Mouse (Mus musculus): ENCODE results near the gene Hoxc4.

Gene Hoxc4

GRCm38 (mm10) chr15:103037579-103037978, 18.8 kb downstream of the Hoxc4 start:
- DNase-seq (ENCODE audit: low read depth in 1 of 2, low spot score in 2 of 2), result no peak

GRCm38 (mm10) chr15:103038701-103039480, 20.2 kb downstream of the Hoxc4 start:
- no peak for DNase-seq (ENCODE audit: low read depth in 1 of 2, low spot score in 2 of 2)

- no peak for DNase-seq (ENCODE audit: low read depth in 1 of 2, low spot score in 2 of 2)
These were observed 20.9 kb downstream of the Hoxc4 start for GRCm38 (mm10) chr15:103039609-103040008.

GRCm38 (mm10) chr15:103040601-103041000, 21.9 kb downstream of the Hoxc4 start:
- no peak for DNase-seq (ENCODE audit: low read depth in 1 of 2, low spot score in 2 of 2)

DNA sequence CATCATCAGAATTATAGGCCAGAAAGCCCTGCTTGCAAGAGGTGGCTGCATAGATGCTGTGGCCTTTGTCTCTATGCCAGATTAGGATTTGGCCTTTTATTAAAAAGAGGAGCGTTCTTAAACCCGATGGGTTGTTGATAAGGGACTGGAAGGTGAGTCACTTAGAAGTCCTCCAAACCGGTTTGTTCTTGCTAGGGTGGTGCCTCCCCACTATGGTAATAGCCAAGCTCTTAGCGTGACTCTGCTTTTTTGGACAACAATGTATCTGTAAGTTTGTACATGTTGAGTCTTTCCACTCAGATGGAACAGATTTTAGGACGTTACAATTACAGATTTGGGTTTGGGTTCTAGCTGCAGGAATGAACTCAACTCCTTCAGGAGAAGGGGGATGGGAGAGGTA, 22.9 kb downstream of the Hoxc4 start:
- DNase-seq (ENCODE audit: low read depth in 1 of 2, low spot score in 2 of 2), result no peak

- DNase-seq (ENCODE audit: low read depth in 1 of 2, low spot score in 2 of 2), result no peak
These were observed 23.5 kb downstream of the Hoxc4 start for GRCm38 (mm10) chr15:103042209-103042608.

- no peak for DNase-seq (ENCODE audit: low read depth in 1 of 2, low spot score in 2 of 2)
These were observed 32.9 kb downstream of the Hoxc4 start for GRCm38 (mm10) chr15:103051670-103052069.

DNA sequence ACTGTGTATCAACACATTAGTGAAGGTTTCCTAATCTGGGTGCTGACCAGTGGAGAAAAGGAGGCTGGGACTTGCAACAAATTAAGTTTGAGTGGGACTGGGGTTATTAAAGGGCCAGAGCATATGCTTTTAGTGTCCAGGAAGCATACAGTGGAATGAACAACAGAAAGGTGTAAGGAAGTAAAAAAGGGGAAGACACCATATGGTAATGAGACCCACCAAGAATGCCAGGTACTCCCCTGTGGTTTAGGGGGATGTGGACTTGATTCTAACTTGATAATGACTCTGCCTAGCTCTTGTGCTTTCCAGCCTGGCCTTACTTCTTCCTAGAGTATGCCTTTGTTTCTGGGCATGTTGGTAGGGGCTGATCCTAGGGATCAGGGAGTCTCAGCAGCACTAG, 34.5 kb downstream of the Hoxc4 start:
- no peak for DNase-seq (ENCODE audit: low read depth in 1 of 2, low spot score in 2 of 2)

GRCm38 (mm10) chr15:103056396-103056795, 37.7 kb downstream of the Hoxc4 start:
- DNase-seq (ENCODE audit: low read depth in 1 of 2, low spot score in 2 of 2), result no peak

GRCm38 (mm10) chr15:103058715-103059114, 40.0 kb downstream of the Hoxc4 start:
- DNase-seq (ENCODE audit: low read depth in 1 of 2, low spot score in 2 of 2), result no peak

- DNase-seq (ENCODE audit: low read depth in 1 of 2, low spot score in 2 of 2), result no peak
These were observed 40.8 kb downstream of the Hoxc4 start for GRCm38 (mm10) chr15:103059393-103059992.

- DNase-seq (ENCODE audit: low read depth in 1 of 2, low spot score in 2 of 2), result no peak
These were observed 41.2 kb downstream of the Hoxc4 start for GRCm38 (mm10) chr15:103060021-103060340.

DNA sequence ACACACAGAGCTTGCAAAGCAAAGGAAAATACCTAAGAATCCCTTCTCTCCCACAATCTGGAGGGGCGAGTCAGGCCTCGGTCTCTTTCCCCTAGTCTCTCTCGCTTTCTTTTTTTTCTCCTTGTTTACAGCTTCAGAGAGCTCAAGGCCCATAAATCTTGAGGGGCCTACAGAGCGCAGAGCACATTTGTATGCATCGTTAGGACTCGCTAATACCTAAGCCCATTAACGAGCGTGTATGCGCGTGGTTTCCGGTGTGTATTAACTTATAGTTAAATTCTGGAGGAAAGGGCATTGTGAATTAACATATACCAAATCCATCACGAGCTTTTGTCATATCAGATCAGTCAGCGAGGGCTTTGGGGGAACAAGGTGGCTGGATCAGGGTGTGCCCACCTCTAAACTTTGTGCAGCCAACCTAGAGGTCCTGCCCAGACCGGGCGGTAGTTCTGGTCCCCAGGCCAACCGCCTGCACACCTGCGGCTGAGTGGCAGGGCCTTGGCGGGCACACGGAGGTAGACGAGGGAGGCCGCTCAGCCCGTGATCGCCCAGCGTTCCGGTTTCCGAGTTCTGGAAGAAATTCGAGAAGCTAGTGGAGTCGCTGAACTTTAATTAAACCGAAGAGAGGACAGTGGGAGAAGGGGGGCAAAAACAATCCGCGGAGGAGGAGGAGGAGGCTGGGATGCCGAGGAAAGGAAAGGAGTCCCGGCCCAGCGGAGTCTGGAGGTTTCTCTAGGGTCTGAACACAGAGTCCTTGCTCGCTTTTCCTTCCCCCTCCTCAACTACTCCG, 41.8 kb downstream of the Hoxc4 start:
- no peak for DNase-seq (ENCODE audit: low read depth in 1 of 2, low spot score in 2 of 2)

GRCm38 (mm10) chr15:103061131-103061825, 42.5 kb downstream of the Hoxc4 start:
- DNase-seq (ENCODE audit: low read depth in 1 of 2, low spot score in 2 of 2), result no peak

DNA sequence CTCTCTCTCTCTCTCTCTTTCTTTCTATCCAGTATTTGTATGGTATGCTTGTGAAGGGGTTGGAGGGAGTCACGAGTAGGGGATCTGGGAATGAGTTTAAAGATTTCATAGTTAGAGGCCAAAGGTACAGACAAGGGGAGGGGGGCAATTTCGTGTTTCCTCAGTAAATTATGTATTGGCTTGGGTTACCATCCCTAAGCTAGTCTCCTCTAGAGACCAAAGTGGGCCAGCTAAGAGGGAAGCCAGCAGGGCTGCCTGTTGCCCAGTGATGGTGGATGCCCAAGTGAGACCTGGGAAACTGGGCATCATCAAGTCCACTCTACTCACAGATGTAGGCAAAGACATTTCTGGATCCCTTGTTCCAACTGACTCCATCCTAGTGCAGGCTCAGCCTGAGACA, 43.3 kb downstream of the Hoxc4 start:
- DNase-seq (ENCODE audit: low read depth in 1 of 2, low spot score in 2 of 2), result no peak

- no peak for DNase-seq (ENCODE audit: low read depth in 1 of 2, low spot score in 2 of 2)
These were observed 46.9 kb downstream of the Hoxc4 start for GRCm38 (mm10) chr15:103065642-103066041.

DNA sequence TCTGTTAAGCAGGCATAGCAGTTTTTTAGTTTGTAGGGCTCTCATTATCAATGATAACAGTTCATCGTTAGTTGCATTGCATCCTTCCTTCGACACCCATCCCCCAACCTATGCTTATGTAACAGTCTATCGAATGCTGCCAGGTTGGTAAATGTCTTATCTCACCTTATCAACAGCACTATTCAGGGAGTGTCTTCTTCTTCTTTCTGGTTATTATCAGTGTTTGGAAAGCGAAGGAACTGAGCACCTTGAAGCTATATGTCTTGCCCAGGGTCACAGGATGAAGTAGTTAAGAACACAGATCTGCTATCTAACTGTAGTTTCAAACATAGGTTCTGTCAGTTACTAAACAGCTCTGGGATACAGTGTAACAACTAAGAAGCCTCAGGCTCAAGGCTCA, 49.0 kb downstream of the Hoxc4 start:
- DNase-seq (ENCODE audit: low read depth in 1 of 2, low spot score in 2 of 2), result no peak

DNA sequence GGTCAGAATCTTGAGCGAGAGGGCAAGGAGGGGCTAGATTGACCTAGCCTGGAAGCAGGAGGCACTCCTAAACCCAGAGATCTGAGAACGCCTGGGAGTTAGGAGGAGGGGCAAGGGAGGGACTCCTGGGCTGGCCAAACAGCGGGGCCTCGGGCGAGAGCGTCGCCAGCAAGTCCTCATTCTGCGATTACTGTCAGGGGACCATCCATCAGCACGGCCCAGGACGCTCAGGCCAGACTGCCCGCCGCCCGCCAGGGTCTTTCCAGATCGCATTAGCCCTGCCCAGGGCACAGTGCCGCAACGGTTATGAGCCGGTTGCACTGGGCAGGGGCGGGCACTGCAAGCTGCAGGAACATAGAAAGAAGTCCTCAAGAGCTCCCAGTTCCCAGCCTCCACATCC, 50.4 kb downstream of the Hoxc4 start:
- no peak for DNase-seq (ENCODE audit: low read depth in 1 of 2, low spot score in 2 of 2)

DNA sequence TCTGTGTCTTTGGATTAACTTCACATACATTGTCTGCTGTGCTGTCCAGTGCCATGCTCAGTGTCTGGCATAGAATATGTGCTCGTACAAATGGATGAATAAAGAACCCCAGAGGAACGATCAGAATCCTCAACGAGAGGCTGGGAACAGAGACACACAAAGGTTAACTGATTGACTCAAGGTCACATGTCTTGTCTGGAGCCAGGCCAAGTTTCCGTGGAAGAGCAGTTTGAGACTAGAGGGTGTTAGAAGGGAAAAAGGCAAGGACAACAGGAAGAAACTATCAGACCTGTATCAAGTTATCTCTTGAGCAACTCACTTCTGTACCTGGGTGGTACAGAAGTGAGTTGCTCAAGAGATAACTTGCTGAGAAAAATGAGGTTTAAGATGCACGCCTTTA, 52.5 kb downstream of the Hoxc4 start:
- no peak for DNase-seq (ENCODE audit: low read depth in 1 of 2, low spot score in 2 of 2)

DNA sequence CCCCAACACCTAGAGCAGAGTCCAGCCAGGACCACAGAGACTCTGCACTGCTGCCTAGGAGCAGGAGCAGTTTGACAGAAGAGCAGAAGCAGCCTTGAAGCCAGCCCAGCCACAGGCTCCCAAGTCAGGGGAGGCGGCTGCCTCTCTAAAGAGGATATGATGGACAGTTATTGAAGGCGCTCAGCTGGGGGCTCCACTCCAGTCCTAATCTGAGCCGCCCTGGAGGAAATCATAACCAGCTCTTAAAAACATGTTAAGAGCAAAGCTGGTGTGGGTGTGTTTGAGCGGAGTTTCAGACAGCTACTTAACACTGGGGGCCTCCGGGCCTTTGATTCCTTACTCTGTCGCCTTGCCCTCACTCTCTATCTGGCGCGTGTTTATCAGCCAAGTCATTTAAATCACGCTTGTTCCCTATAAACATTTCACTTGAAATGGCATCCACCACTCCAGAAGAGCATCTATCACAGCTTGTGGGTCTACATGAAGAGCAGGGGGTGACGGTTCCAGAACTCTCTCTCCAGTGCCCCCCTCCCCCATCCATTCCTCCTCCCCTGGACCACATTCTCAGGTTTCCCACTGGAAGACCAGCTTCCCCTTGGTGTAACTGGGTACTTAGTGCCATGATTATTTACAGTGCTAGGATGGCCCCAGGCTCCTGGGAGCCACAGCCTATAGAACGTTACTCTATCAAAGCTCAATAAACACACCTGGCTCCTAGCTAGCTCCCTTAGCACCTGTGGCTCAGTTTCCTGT, 56.1 kb downstream of the Hoxc4 start:
- DNase-seq (ENCODE audit: low read depth in 1 of 2, low spot score in 2 of 2), result no peak

GRCm38 (mm10) chr15:103077673-103078072, 58.9 kb downstream of the Hoxc4 start:
- DNase-seq (ENCODE audit: low read depth in 1 of 2, low spot score in 2 of 2), result no peak
